8 mouse cellular contexts compared by ENCODE assay signal in the genomic region with DNA sequence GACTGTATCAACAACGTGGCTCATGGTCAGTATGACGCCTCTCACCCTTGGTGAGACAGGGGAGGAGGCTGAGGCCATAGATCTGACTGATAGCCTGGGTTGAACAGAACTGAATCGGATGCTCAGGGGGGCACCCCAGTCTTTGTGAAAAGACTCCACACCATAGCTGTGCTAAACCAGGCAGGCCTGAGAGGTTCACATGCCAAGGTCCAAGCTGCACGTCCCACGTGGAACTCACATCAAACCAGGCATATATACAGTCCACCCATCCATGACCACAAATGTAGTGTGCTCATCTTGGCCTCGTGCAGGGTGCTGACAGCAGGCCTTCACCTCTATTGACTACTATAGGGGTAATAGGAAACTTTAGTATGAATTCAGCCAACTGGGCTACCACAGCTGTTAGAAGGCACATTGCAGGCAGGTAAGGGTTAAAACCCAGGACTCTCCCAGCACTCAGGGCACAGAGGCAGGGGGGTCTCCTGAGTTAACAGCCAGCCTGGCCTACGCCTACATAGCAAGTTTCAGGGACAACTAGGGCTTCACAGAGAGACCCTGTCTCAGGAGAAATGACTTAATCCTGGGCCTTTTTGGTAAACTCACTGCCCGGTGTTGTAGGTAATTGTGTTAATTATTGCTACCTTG. TPM values are rescaled to one million over a fixed set of nuclear protein-coding genes. Genes with fewer than 3 reads are reported as not detected.
A peak's percentile ranks its signal among the peaks of the same experiment; 100 is the strongest.
DNase-seq lines count a peak whose midpoint lies in the region; ATAC-seq and TF ChIP-seq lines count a peak whose summit lies in the region.

No protein-coding gene starts in this region.

- H3K4me1 ChIP-seq in heart, embryonic 10.5 days: peaks cover 35% of the 10 kb centered on the region
- H3K4me1 ChIP-seq in embryonic facial prominence, embryonic 10.5 days: peaks cover 43% of the 10 kb centered on the region
- peaks cover 5% of the 10 kb centered on the region; the same call in 1 of the 2 replicates for H3K4me1 ChIP-seq in intestine, postnatal 0 days (replicated peaks; ENCODE audit: control insufficient read depth, insufficient read depth, low read length)
- peaks cover 24% of the 10 kb centered on the region for H3K4me1 ChIP-seq in midbrain, embryonic 15.5 days

- no peaks in the 10 kb centered on the region for H3K27me3 ChIP-seq in heart, embryonic 10.5 days (ENCODE audit: insufficient read depth, poor library complexity, severe bottlenecking)
- no peaks in the 10 kb centered on the region for H3K27me3 ChIP-seq in embryonic facial prominence, embryonic 10.5 days (replicated peaks; ENCODE audit: low read depth, poor library complexity, severe bottlenecking)
- no peaks in the 10 kb centered on the region for H3K27me3 ChIP-seq in intestine, postnatal 0 days (replicated peaks; ENCODE audit: control insufficient read depth, insufficient read depth, low read length)
- no peaks in the 10 kb centered on the region for H3K27me3 ChIP-seq in midbrain, embryonic 15.5 days (replicated peaks)

- peak overlapping the region; percentile 86; the same call in 1 of the 2 replicates for H3K9ac ChIP-seq in intestine, postnatal 0 days (ENCODE audit: low read depth, low read length)
- 0 out of 2 replicates have a peak overlapping the region, but pooled peaks have one; percentile 72 for H3K9ac ChIP-seq in midbrain, embryonic 15.5 days

- DNase-seq in heart, embryonic 10.5 days (ENCODE audit: low spot score): no peak
- DNase-seq in heart, adult 9 months (ENCODE audit: low spot score in 2 of 2): no peak
- peak; percentile 29 for DNase-seq in embryonic facial prominence, embryonic 10.5 days (ENCODE audit: low spot score)
- no peak for DNase-seq in right cerebral cortex, postnatal 14 days
- no peak for DNase-seq in adrenal gland, adult 2 months

- 67% methylated on average over 8 of the region's 8 CpGs for WGBS in heart, embryonic 10.5 days
- 75% methylated on average over 8 of the region's 8 CpGs for WGBS in embryonic facial prominence, embryonic 10.5 days
- 37% methylated on average over 8 of the region's 8 CpGs for WGBS in intestine, postnatal 0 days
- WGBS in midbrain, embryonic 15.5 days: 65% methylated on average over 8 of the region's 8 CpGs

- peaks cover 51% of the 10 kb centered on the region for H3K36me3 ChIP-seq in heart, embryonic 10.5 days
- H3K36me3 ChIP-seq in embryonic facial prominence, embryonic 10.5 days (replicated peaks): peaks cover 53% of the 10 kb centered on the region
- H3K36me3 ChIP-seq in intestine, postnatal 0 days (ENCODE audit: control insufficient read depth, insufficient read depth): peaks cover 30% of the 10 kb centered on the region
- H3K36me3 ChIP-seq in midbrain, embryonic 15.5 days (replicated peaks): peaks cover 23% of the 10 kb centered on the region; the same call in 1 of the 2 replicates

- TF ChIP-seq CTCF in intestine, postnatal 0 days (IDR thresholded peaks at IDR 0.05; ENCODE audit: low read depth): no peak

- peak overlapping the region; percentile 92 for H3K27ac ChIP-seq in heart, embryonic 10.5 days
- peak overlapping the region; percentile 95 for H3K27ac ChIP-seq in embryonic facial prominence, embryonic 10.5 days (replicated peaks)
- H3K27ac ChIP-seq in intestine, postnatal 0 days (ENCODE audit: low read depth, low read length): peak overlapping the region; percentile 94
- peak overlapping the region; percentile 95 for H3K27ac ChIP-seq in midbrain, embryonic 15.5 days

- no peaks in the 10 kb centered on the region for H3K9me3 ChIP-seq in heart, embryonic 10.5 days
- 0 out of 2 replicates have a peak, but pooled peaks cover 4% of the 10 kb centered on the region for H3K9me3 ChIP-seq in embryonic facial prominence, embryonic 10.5 days
- no peaks in the 10 kb centered on the region for H3K9me3 ChIP-seq in intestine, postnatal 0 days (ENCODE audit: control insufficient read depth)
- no peaks in the 10 kb centered on the region for H3K9me3 ChIP-seq in midbrain, embryonic 15.5 days

- H3K4me3 ChIP-seq in heart, embryonic 10.5 days: peak overlapping the region; percentile 68
- H3K4me3 ChIP-seq in embryonic facial prominence, embryonic 10.5 days: peak overlapping the region; percentile 76
- peak overlapping the region; percentile 78 for H3K4me3 ChIP-seq in intestine, postnatal 0 days (ENCODE audit: low read depth, low read length)
- H3K4me3 ChIP-seq in midbrain, embryonic 15.5 days: peak overlapping the region; percentile 57

- ATAC-seq in intestine, postnatal 0 days: peak; percentile 9; the same call in 1 of the 2 replicates
- ATAC-seq in midbrain, embryonic 15.5 days (replicated peaks): 0 out of 2 replicates have a peak, but pooled peaks have one; percentile 4
- ATAC-seq in monocyte, adult 5-6 weeks (replicated peaks; ENCODE audit: insufficient number of reproducible peaks, low FRiP score, low TSS enrichment, poor library complexity, severe bottlenecking): no peak

- peak overlapping the region; percentile 88 for H3K4me2 ChIP-seq in intestine, postnatal 0 days (replicated peaks; ENCODE audit: low read depth)
- H3K4me2 ChIP-seq in midbrain, embryonic 15.5 days: peak overlapping the region; percentile 63

RNA-seq across cellular contexts. Expression of a gene that starts 1.2 kb away (rescaled TPM):
- 18.1 and 18.2 TPM in 2 replicates for polyA plus RNA-seq in heart, embryonic 10.5 days (2016; fragmentation: Nextera tagmentation; extraction: Ambion mirVana)
- polyA plus RNA-seq in embryonic facial prominence, embryonic 10.5 days (2016; fragmentation: Nextera tagmentation; extraction: Ambion mirVana): 15.9 and 17.6 TPM in 2 replicates
- polyA plus RNA-seq in intestine, postnatal 0 days (2015; fragmentation: Nextera tagmentation; extraction: Ambion mirVana): 22.7 and 24.2 TPM in 2 replicates
- polyA plus RNA-seq in midbrain, embryonic 15.5 days (2015; fragmentation: Nextera tagmentation; extraction: Ambion mirVana): 9.7 and 12.0 TPM in 2 replicates
- 13.8 to 20.0 TPM (median 15.8 TPM) in 3 replicates for total RNA-seq in monocyte, adult 5-6 weeks (2017)
- 10 to 100 TPM; 21.7 to 23.3 TPM for total RNA-seq in adrenal gland, adult 2 months (2021)
- 29.2 and 35.1 TPM in 2 replicates for polyA plus RNA-seq in adrenal gland, adult 2 months (2012; rRNA removed)

RNA-seq across cellular contexts. Expression of a gene that starts 20.9 kb away (rescaled TPM):
- 341 and 617 TPM in 2 replicates for polyA plus RNA-seq in heart, embryonic 10.5 days (2016; fragmentation: Nextera tagmentation; extraction: Ambion mirVana)
- 636 and 666 TPM in 2 replicates for polyA plus RNA-seq in embryonic facial prominence, embryonic 10.5 days (2016; fragmentation: Nextera tagmentation; extraction: Ambion mirVana)
- 181 and 191 TPM in 2 replicates for polyA plus RNA-seq in intestine, postnatal 0 days (2015; fragmentation: Nextera tagmentation; extraction: Ambion mirVana)
- polyA plus RNA-seq in midbrain, embryonic 15.5 days (2015; fragmentation: Nextera tagmentation; extraction: Ambion mirVana): 353 and 380 TPM in 2 replicates
- total RNA-seq in monocyte, adult 5-6 weeks (2017): 353 to 398 TPM (median 355 TPM) in 3 replicates
- total RNA-seq in adrenal gland, adult 2 months (2021): 100 to 1,000 TPM; 266 to 294 TPM
- polyA plus RNA-seq in adrenal gland, adult 2 months (2012; rRNA removed): 234 and 286 TPM in 2 replicates

RNA-seq across cellular contexts. Expression of a gene that starts 33.8 kb away (rescaled TPM):
- polyA plus RNA-seq in heart, embryonic 10.5 days (2016; fragmentation: Nextera tagmentation; extraction: Ambion mirVana): 154 and 210 TPM in 2 replicates
- 260 and 276 TPM in 2 replicates for polyA plus RNA-seq in embryonic facial prominence, embryonic 10.5 days (2016; fragmentation: Nextera tagmentation; extraction: Ambion mirVana)
- polyA plus RNA-seq in intestine, postnatal 0 days (2015; fragmentation: Nextera tagmentation; extraction: Ambion mirVana): 98.2 and 101 TPM in 2 replicates
- 91.5 and 95.2 TPM in 2 replicates for polyA plus RNA-seq in midbrain, embryonic 15.5 days (2015; fragmentation: Nextera tagmentation; extraction: Ambion mirVana)
- total RNA-seq in monocyte, adult 5-6 weeks (2017): 25.0 to 37.2 TPM (median 27.0 TPM) in 3 replicates
- total RNA-seq in adrenal gland, adult 2 months (2021): 10 to 100 TPM; 76.3 to 79.4 TPM
- 41.8 and 48.3 TPM in 2 replicates for polyA plus RNA-seq in adrenal gland, adult 2 months (2012; rRNA removed)

RNA-seq across cellular contexts. Expression of a gene that starts 50.0 kb away (rescaled TPM):
- 34.3 and 37.9 TPM in 2 replicates for polyA plus RNA-seq in heart, embryonic 10.5 days (2016; fragmentation: Nextera tagmentation; extraction: Ambion mirVana)
- polyA plus RNA-seq in embryonic facial prominence, embryonic 10.5 days (2016; fragmentation: Nextera tagmentation; extraction: Ambion mirVana): 32.7 and 38.1 TPM in 2 replicates
- polyA plus RNA-seq in intestine, postnatal 0 days (2015; fragmentation: Nextera tagmentation; extraction: Ambion mirVana): 32.4 and 34.2 TPM in 2 replicates
- 83.7 and 89.3 TPM in 2 replicates for polyA plus RNA-seq in midbrain, embryonic 15.5 days (2015; fragmentation: Nextera tagmentation; extraction: Ambion mirVana)
- 10.3 to 23.0 TPM (median 13.5 TPM) in 3 replicates for total RNA-seq in monocyte, adult 5-6 weeks (2017)
- total RNA-seq in adrenal gland, adult 2 months (2021): 10 to 100 TPM; 44.0 to 61.9 TPM
- 201 and 250 TPM in 2 replicates for polyA plus RNA-seq in adrenal gland, adult 2 months (2012; rRNA removed)
